In genomic region chr2:33617670-33618069, GRCm38 (mm10) we compare ENCODE assay signal across 16 mouse cellular contexts. TPM values are rescaled to one million over a fixed set of nuclear protein-coding genes. Genes with fewer than 3 reads are reported as not detected.
DNase-seq lines count a peak whose midpoint lies in the region; ATAC-seq and TF ChIP-seq lines count a peak whose summit lies in the region.
"Had no signal": no experiment of that assay in that cellular context is flagged by ENCODE, and none has a peak within 500 bp of the region (broad histone marks: within the 10 kb centered on the region; RNA-seq: fewer than 3 reads in every experiment).

No protein-coding gene starts in this region.

- no peaks in the 10 kb centered on the region for H3K9me3 ChIP-seq in embryonic facial prominence, embryonic 14.5 days (ENCODE audit: control insufficient read depth, low read length)
- H3K9me3 ChIP-seq in embryonic facial prominence, embryonic 10.5 days, result no peaks in the 10 kb centered on the region
- H3K9me3 ChIP-seq in midbrain, embryonic 12.5 days, result no peaks in the 10 kb centered on the region
- no peaks in the 10 kb centered on the region for H3K9me3 ChIP-seq in midbrain, embryonic 11.5 days (ENCODE audit: control insufficient read depth, low read length)
- H3K9me3 ChIP-seq in hindbrain, embryonic 16.5 days (ENCODE audit: control insufficient read depth, low read length), result no peaks in the 10 kb centered on the region
- no peaks in the 10 kb centered on the region for H3K9me3 ChIP-seq in midbrain, postnatal 0 days (ENCODE audit: low read length)
- H3K9me3 ChIP-seq: embryonic facial prominence, embryonic 15.5 days had no signal

- H3K27me3 ChIP-seq in embryonic facial prominence, embryonic 14.5 days (replicated peaks; ENCODE audit: control insufficient read depth, insufficient read depth, low read length), result peaks cover 56% of the 10 kb centered on the region
- peaks cover 100% of the 10 kb centered on the region for H3K27me3 ChIP-seq in embryonic facial prominence, embryonic 10.5 days (replicated peaks; ENCODE audit: low read depth, poor library complexity, severe bottlenecking)
- H3K27me3 ChIP-seq in midbrain, embryonic 12.5 days, result peaks cover 100% of the 10 kb centered on the region
- peaks cover 83% of the 10 kb centered on the region for H3K27me3 ChIP-seq in midbrain, embryonic 11.5 days (ENCODE audit: control insufficient read depth, insufficient read depth, low read length)
- peaks cover 8% of the 10 kb centered on the region; the same call in 1 of the 2 replicates for H3K27me3 ChIP-seq in hindbrain, embryonic 16.5 days (replicated peaks; ENCODE audit: control insufficient read depth, insufficient read depth, low read length)
- H3K27me3 ChIP-seq in midbrain, postnatal 0 days (ENCODE audit: insufficient read depth, low read length), result peaks cover 24% of the 10 kb centered on the region

- no peak overlapping the region for H3K4me3 ChIP-seq in embryonic facial prominence, embryonic 14.5 days (ENCODE audit: low read depth, low read length)
- no peak overlapping the region for H3K4me3 ChIP-seq in embryonic facial prominence, embryonic 10.5 days
- H3K4me3 ChIP-seq in midbrain, embryonic 12.5 days, result no peak overlapping the region
- no peak overlapping the region for H3K4me3 ChIP-seq in midbrain, embryonic 11.5 days (ENCODE audit: low read depth, low read length)
- H3K4me3 ChIP-seq in hindbrain, embryonic 16.5 days (ENCODE audit: low read length), result no peak overlapping the region
- H3K4me3 ChIP-seq in midbrain, postnatal 0 days (ENCODE audit: low read depth, low read length), result no peak overlapping the region

- 76% methylated on average over 9 of the region's 9 CpGs for WGBS in embryonic facial prominence, embryonic 14.5 days
- 81% methylated on average over 9 of the region's 9 CpGs for WGBS in embryonic facial prominence, embryonic 10.5 days
- WGBS in midbrain, embryonic 12.5 days, result 82% methylated on average over 9 of the region's 9 CpGs
- WGBS in midbrain, embryonic 11.5 days, result 77% methylated on average over 9 of the region's 9 CpGs
- 45% methylated on average over 9 of the region's 9 CpGs for WGBS in hindbrain, embryonic 16.5 days
- WGBS in midbrain, postnatal 0 days, result 58% methylated on average over 9 of the region's 9 CpGs

- TF ChIP-seq CTCF in midbrain, postnatal 0 days (IDR thresholded peaks at IDR 0.05), result no peak

- 0 out of 2 replicates have a peak, but pooled peaks cover 4% of the 10 kb centered on the region for H3K4me1 ChIP-seq in embryonic facial prominence, embryonic 14.5 days (ENCODE audit: control insufficient read depth, insufficient read depth, low read length)
- peaks cover 67% of the 10 kb centered on the region for H3K4me1 ChIP-seq in embryonic facial prominence, embryonic 10.5 days
- peaks cover 28% of the 10 kb centered on the region for H3K4me1 ChIP-seq in midbrain, embryonic 12.5 days
- H3K4me1 ChIP-seq in midbrain, embryonic 11.5 days (ENCODE audit: control insufficient read depth, insufficient read depth, low read length), result peaks cover 20% of the 10 kb centered on the region
- peaks cover 24% of the 10 kb centered on the region for H3K4me1 ChIP-seq in hindbrain, embryonic 16.5 days (ENCODE audit: control insufficient read depth, insufficient read depth, low read depth, low read length)
- H3K4me1 ChIP-seq in midbrain, postnatal 0 days (ENCODE audit: insufficient read depth, low read length), result 0 out of 2 replicates have a peak, but pooled peaks cover 5% of the 10 kb centered on the region

- H3K4me2 ChIP-seq in embryonic facial prominence, embryonic 14.5 days (ENCODE audit: low read depth, low read length), result no peak overlapping the region
- H3K4me2 ChIP-seq in midbrain, embryonic 12.5 days (replicated peaks), result no peak overlapping the region
- no peak overlapping the region for H3K4me2 ChIP-seq in midbrain, embryonic 11.5 days
- H3K4me2 ChIP-seq in hindbrain, embryonic 16.5 days (ENCODE audit: low read length), result no peak overlapping the region
- no peak overlapping the region for H3K4me2 ChIP-seq in midbrain, postnatal 0 days (ENCODE audit: low read depth, low read length, poor library complexity, severe bottlenecking)

- DNase-seq in embryonic facial prominence, embryonic 14.5 days (ENCODE audit: low spot score), result no peak
- DNase-seq in embryonic facial prominence, embryonic 10.5 days (ENCODE audit: low spot score), result no peak
- DNase-seq in midbrain, embryonic 11.5 days (ENCODE audit: low spot score, missing footprints), result no peak
- DNase-seq in midbrain, postnatal 0 days (ENCODE audit: low spot score), result peak; percentile 55
- no peak for DNase-seq in gastrocnemius, postnatal 4 days (ENCODE audit: low spot score in 2 of 2)
- DNase-seq in thymus, postnatal 4 days, result no peak
- DNase-seq: kidney, adult 8-10 months; kidney, postnatal 4 days; lung, adult 2 months; thymus, adult 2 months had no signal

- no peak overlapping the region for H3K9ac ChIP-seq in embryonic facial prominence, embryonic 14.5 days (ENCODE audit: low read depth, low read length)
- H3K9ac ChIP-seq in midbrain, embryonic 12.5 days (replicated peaks), result no peak overlapping the region
- H3K9ac ChIP-seq in midbrain, embryonic 11.5 days (ENCODE audit: low read length), result no peak overlapping the region
- no peak overlapping the region for H3K9ac ChIP-seq in hindbrain, embryonic 16.5 days (ENCODE audit: low read depth, low read length)
- no peak overlapping the region for H3K9ac ChIP-seq in midbrain, postnatal 0 days (replicated peaks; ENCODE audit: low read length, poor library complexity, severe bottlenecking)
- H3K9ac ChIP-seq: embryonic facial prominence, embryonic 15.5 days had no signal

- H3K36me3 ChIP-seq in embryonic facial prominence, embryonic 14.5 days (ENCODE audit: control insufficient read depth, insufficient read depth, low read length), result no peaks in the 10 kb centered on the region
- no peaks in the 10 kb centered on the region for H3K36me3 ChIP-seq in embryonic facial prominence, embryonic 10.5 days (replicated peaks)
- no peaks in the 10 kb centered on the region for H3K36me3 ChIP-seq in midbrain, embryonic 12.5 days
- no peaks in the 10 kb centered on the region for H3K36me3 ChIP-seq in midbrain, embryonic 11.5 days (ENCODE audit: control insufficient read depth, insufficient read depth, low read length)
- no peaks in the 10 kb centered on the region for H3K36me3 ChIP-seq in hindbrain, embryonic 16.5 days (ENCODE audit: control insufficient read depth, insufficient read depth, low read length)
- H3K36me3 ChIP-seq in midbrain, postnatal 0 days (ENCODE audit: insufficient read depth, low read length), result no peaks in the 10 kb centered on the region
- H3K36me3 ChIP-seq: embryonic facial prominence, embryonic 15.5 days had no signal

- peak; percentile 23; the same call in 1 of the 2 replicates for ATAC-seq in embryonic facial prominence, embryonic 14.5 days (ENCODE audit: low read depth)
- ATAC-seq in midbrain, embryonic 12.5 days (ENCODE audit: low FRiP score, low read depth), result no peak
- ATAC-seq in midbrain, embryonic 11.5 days (ENCODE audit: low FRiP score), result no peak
- ATAC-seq in hindbrain, embryonic 16.5 days, result peak; percentile 21
- no peak for ATAC-seq in midbrain, postnatal 0 days (ENCODE audit: low FRiP score)

- H3K27ac ChIP-seq in embryonic facial prominence, embryonic 14.5 days (replicated peaks; ENCODE audit: low read depth, low read length), result no peak overlapping the region
- H3K27ac ChIP-seq in embryonic facial prominence, embryonic 10.5 days (replicated peaks), result no peak overlapping the region
- H3K27ac ChIP-seq in midbrain, embryonic 12.5 days (replicated peaks), result peak overlapping the region; percentile 88; the same call in 1 of the 2 replicates
- no peak overlapping the region for H3K27ac ChIP-seq in midbrain, embryonic 11.5 days (ENCODE audit: low read depth, low read length)
- H3K27ac ChIP-seq in hindbrain, embryonic 16.5 days (ENCODE audit: low read depth, low read length), result peak overlapping the region; percentile 17; the same call in 1 of the 2 replicates
- H3K27ac ChIP-seq in midbrain, postnatal 0 days (ENCODE audit: low read depth, low read length), result no peak overlapping the region
- H3K27ac ChIP-seq: embryonic facial prominence, embryonic 15.5 days had no signal

RNA-seq across cellular contexts. Expression of gene Lmx1b, which starts 22.6 kb away (rescaled TPM):
- polyA plus RNA-seq in embryonic facial prominence, embryonic 14.5 days (2014; fragmentation: Nextera tagmentation; extraction: Ambion mirVana), result 0.43 and 0.85 TPM in 2 replicates
- polyA plus RNA-seq in embryonic facial prominence, embryonic 10.5 days (2016; fragmentation: Nextera tagmentation; extraction: Ambion mirVana), result 0.85 and 0.99 TPM in 2 replicates
- polyA plus RNA-seq in midbrain, embryonic 12.5 days (2016; fragmentation: Nextera tagmentation; extraction: Ambion mirVana), result 2.3 and 2.8 TPM in 2 replicates
- polyA plus RNA-seq in midbrain, embryonic 11.5 days (2014; fragmentation: Nextera tagmentation; extraction: Ambion mirVana), result 2.0 and 2.2 TPM in 2 replicates
- polyA plus RNA-seq in hindbrain, embryonic 16.5 days (2015; fragmentation: Nextera tagmentation; extraction: Ambion mirVana), result 3.3 and 3.5 TPM in 2 replicates
- total RNA-seq in midbrain, postnatal 0 days (2014; rRNA removed), result 7.0 and 8.4 TPM in 2 replicates
- 0.65 and 0.83 TPM in 2 replicates for polyA plus RNA-seq in midbrain, postnatal 0 days (2015; fragmentation: Nextera tagmentation; extraction: Ambion mirVana)
- total RNA-seq in gastrocnemius, postnatal 4 days (2021), result 1 to 10 TPM in 1 of 2 experiments, under 1 TPM in 1; 0.98 to 1.3 TPM
- total RNA-seq: common myeloid progenitor, adult 5-6 weeks; liver, adult 2 months had no signal
- polyA plus RNA-seq: gonadal fat pad, adult 2 months; liver, adult 2 months had no signal

Comparison
In these comparisons a context has a peak if more than half of its experiments do, and no peak if none do; other contexts are left out.
1. H3K27ac ChIP-seq: peak in midbrain, embryonic 12.5 days (single experiment) and hindbrain, embryonic 16.5 days (single experiment); none in embryonic facial prominence, embryonic 14.5 days (single experiment), embryonic facial prominence, embryonic 10.5 days (single experiment), midbrain, embryonic 11.5 days (single experiment) and midbrain, postnatal 0 days (single experiment).
2. ATAC-seq: peak in embryonic facial prominence, embryonic 14.5 days (single experiment) and hindbrain, embryonic 16.5 days (single experiment); none in midbrain, embryonic 12.5 days (single experiment), midbrain, embryonic 11.5 days (single experiment) and midbrain, postnatal 0 days (single experiment).